Mouse (Mus musculus) kidney, embryonic 16.5 days (tissue): ENCODE measurements around the gene Scnm1. TPM values are rescaled to one million over a fixed set of nuclear protein-coding genes. Genes with fewer than 3 reads are reported as not detected.

Source experiments
- ATAC-seq: fragments of 200-750 bp; cut with Nextera tagmentation; 2 replicates; pipeline ENCODE4 v1.8.0; 2017; ENCODE audit warnings: moderate TSS enrichment; ENCODE audit not compliant: low FRiP score, low TSS enrichment
- H3K27ac ChIP-seq: fragments of 300-500 bp; sonication (generic); 2 replicates; pipeline ENCODE4 v1.5.1; 2014; ENCODE audit warnings: low read length
- H3K27me3 ChIP-seq: fragments of 300-500 bp; sonication (generic); 2 replicates; pipeline ENCODE4 v1.6.1; 2014; ENCODE audit warnings: low read length, control low read depth, mixed read lengths; ENCODE audit not compliant: insufficient read depth
- H3K36me3 ChIP-seq: fragments of 300-500 bp; sonication (generic); 2 replicates; pipeline ENCODE4 v1.6.1; 2014; ENCODE audit warnings: low read length, control low read depth, mixed read lengths; ENCODE audit not compliant: insufficient read depth
- H3K4me1 ChIP-seq: fragments of 300-500 bp; sonication (generic); 2 replicates; pipeline ENCODE4 v1.6.1; 2014; ENCODE audit warnings: low read length, control low read depth, mixed read lengths; ENCODE audit not compliant: insufficient read depth
- H3K4me2 ChIP-seq: fragments of 300-500 bp; sonication (generic); replicated peaks from 2 replicates; pipeline ENCODE4 v1.6.1; 2014; ENCODE audit warnings: low read depth, low read length
- H3K4me3 ChIP-seq: fragments of 300-500 bp; sonication (generic); 2 replicates; pipeline ENCODE4 v1.5.1; 2014; ENCODE audit warnings: mild to moderate bottlenecking, low read length
- H3K9ac ChIP-seq: fragments of 300-500 bp; sonication (generic); replicated peaks from 2 replicates; pipeline ENCODE4 v1.6.1; 2014; ENCODE audit warnings: low read length
- H3K9me3 ChIP-seq: fragments of 300-500 bp; sonication (generic); 2 replicates; pipeline ENCODE4 v1.6.1; 2016; ENCODE audit warnings: low read length, control low read depth
- WGBS: fragments of 180-500 bp; shearing (Covaris S2); extraction: QIAGEN DNeasy Blood & Tissue Kit; methylation state at CpG from one replicate; pipeline ENCODE4 v1.1.7; 2014; 5-methylcytosine and 5-hydroxymethylcytosine counted together
- microRNA-seq: library from miRNA; unstranded; fragments of <30 nt; microRNA quantifications from one replicate; pipeline ENCODE4, GENCODE M21; 2016
- polyA plus RNA-seq: library from polyadenylated mRNA; unstranded; fragments of >200 nt; fragmentation: Nextera tagmentation; extraction: Ambion mirVana; gene quantifications from 2 replicates; pipeline ENCODE4 v1.2.1, GENCODE M21; 2015

Gene Scnm1
- polyA plus RNA-seq, 1 experiment from 2014 or later = 71.6 TPM

DNA sequence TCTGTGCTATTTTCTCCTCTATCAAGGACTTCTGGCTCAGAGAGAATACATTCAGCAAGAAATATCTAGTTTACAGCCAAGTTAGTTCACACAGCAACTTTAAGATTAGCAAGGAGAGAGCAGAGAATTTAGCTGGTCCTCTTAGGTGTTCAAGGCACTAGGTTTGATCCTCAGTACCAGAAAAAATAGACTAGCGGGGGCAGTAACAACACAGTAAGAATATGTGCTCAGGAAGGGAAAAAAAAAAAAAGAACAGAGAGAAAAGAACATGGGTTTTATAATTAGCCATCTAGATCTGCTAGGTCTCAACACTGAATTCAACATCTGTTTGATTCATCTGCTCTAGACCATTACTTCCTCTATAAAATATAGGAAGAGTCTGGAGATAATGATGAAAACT is 45.7 kb downstream of the Scnm1 start:
- H3K4me3 ChIP-seq = no peak overlapping the region
- 96% methylated on average over 1 of the region's 1 CpGs for WGBS

More for the DNA sequence above, 45.7 kb downstream of the Scnm1 start:
- H3K9me3 ChIP-seq = no peaks in the 10 kb centered on the region
- no peaks in the 10 kb centered on the region for H3K4me1 ChIP-seq
- no peak overlapping the region for H3K9ac ChIP-seq
- no peaks in the 10 kb centered on the region for H3K27me3 ChIP-seq
- H3K27ac ChIP-seq = no peak overlapping the region
- H3K36me3 ChIP-seq = 0 out of 2 replicates have a peak, but pooled peaks cover 6% of the 10 kb centered on the region
- H3K4me2 ChIP-seq = no peak overlapping the region
- no peak for ATAC-seq

Small RNAs within 50 kb of the gene (microRNA-seq; reads per million reads assigned to microRNA genes)
- not detected for gene Mir8099-1

Other genes starting within 250 kb of the Scnm1 start
- 341 and 366 TPM in 2 replicates for gene Psmb4, start 247.1 kb downstream of the Scnm1 start, polyA plus RNA-seq
- 88.7 and 105 TPM in 2 replicates for gene Selenbp1, start 201.0 kb downstream of the Scnm1 start, polyA plus RNA-seq
- 10.0 and 10.5 TPM in 2 replicates for gene Rfx5, start 179.9 kb downstream of the Scnm1 start, polyA plus RNA-seq
- gene Pi4kb, start 159.3 kb downstream of the Scnm1 start, polyA plus RNA-seq = 25.0 and 30.3 TPM in 2 replicates
- 28.8 and 32.9 TPM in 2 replicates for gene Zfp687, start 118.6 kb downstream of the Scnm1 start, polyA plus RNA-seq
- 279 and 281 TPM in 2 replicates for gene Psmd4, start 91.4 kb downstream of the Scnm1 start, polyA plus RNA-seq
- 24.0 and 24.7 TPM in 2 replicates for gene Pip5k1a, start 27.1 kb downstream of the Scnm1 start, polyA plus RNA-seq
- gene Vps72, start 23.0 kb downstream of the Scnm1 start, polyA plus RNA-seq = 184 and 185 TPM in 2 replicates
- 0.84 and 1.6 TPM in 2 replicates for gene Tmod4, start 9.5 kb downstream of the Scnm1 start, polyA plus RNA-seq
- 15.3 and 17.3 TPM in 2 replicates for gene Lysmd1, start 77 bp upstream of the Scnm1 start, polyA plus RNA-seq
- 2.9 and 4.2 TPM in 2 replicates for gene Tnfaip8l2, start 8.3 kb upstream of the Scnm1 start, polyA plus RNA-seq
- gene Sema6c, start 26.4 kb upstream of the Scnm1 start, polyA plus RNA-seq = 3.0 and 3.1 TPM in 2 replicates
- 8.8 and 10.8 TPM in 2 replicates for gene Gabpb2, start 83.9 kb upstream of the Scnm1 start, polyA plus RNA-seq
- gene Cdc42se1, start 94.7 kb upstream of the Scnm1 start, polyA plus RNA-seq = 90.3 and 94.4 TPM in 2 replicates
- gene Mllt11, start 98.2 kb upstream of the Scnm1 start, polyA plus RNA-seq = 14.0 and 16.6 TPM in 2 replicates
- gene Gm128, start 107.6 kb upstream of the Scnm1 start, polyA plus RNA-seq = 0.53 and 0.55 TPM in 2 replicates
- 0.41 and 0.82 TPM in 2 replicates for gene Bnipl, start 117.2 kb upstream of the Scnm1 start, polyA plus RNA-seq
- 55.8 and 57.0 TPM in 2 replicates for gene Mindy1, start 147.3 kb upstream of the Scnm1 start, polyA plus RNA-seq
- gene Prune1, start 148.1 kb upstream of the Scnm1 start, polyA plus RNA-seq = 25.8 and 27.4 TPM in 2 replicates
- 8.6 and 9.4 TPM in 2 replicates for gene Anxa9, start 173.2 kb upstream of the Scnm1 start, polyA plus RNA-seq
- 208 and 209 TPM in 2 replicates for gene Cers2, start 180.8 kb upstream of the Scnm1 start, polyA plus RNA-seq
- 45.5 and 46.7 TPM in 2 replicates for gene Setdb1, start 223.2 kb upstream of the Scnm1 start, polyA plus RNA-seq